Mouse (Mus musculus) heart, embryonic 12.5 days (tissue): Measurements from ENCODE around the gene Cacna2d3. TPM values are rescaled to one million over a fixed set of nuclear protein-coding genes. Genes with fewer than 3 reads are reported as not detected.

Experiments used
- ATAC-seq: fragments of 200-750 bp; cut with Nextera tagmentation; 2 replicates; pipeline ENCODE4 v1.8.0; 2017; ENCODE audit warnings: moderate TSS enrichment, moderate library complexity; ENCODE audit not compliant: insufficient number of reproducible peaks, low FRiP score
- H3K27ac ChIP-seq: fragments of 300-500 bp; sonication (generic); 2 replicates; pipeline ENCODE4 v1.5.1; 2016; ENCODE audit warnings: mild to moderate bottlenecking, moderate library complexity; ENCODE audit not compliant: poor library complexity, severe bottlenecking
- H3K27me3 ChIP-seq: fragments of 300-500 bp; sonication (generic); replicated peaks from 2 replicates; pipeline ENCODE4 v1.6.1; 2016; ENCODE audit warnings: mild to moderate bottlenecking, moderate library complexity
- H3K36me3 ChIP-seq: fragments of 300-500 bp; sonication (generic); 2 replicates; pipeline ENCODE4 v1.6.1; 2016; ENCODE audit warnings: mild to moderate bottlenecking, moderate library complexity
- H3K4me1 ChIP-seq: fragments of 300-500 bp; sonication (generic); replicated peaks from 2 replicates; pipeline ENCODE4 v1.6.1; 2016; ENCODE audit warnings: mild to moderate bottlenecking
- H3K4me2 ChIP-seq: fragments of 300-500 bp; sonication (generic); 2 replicates; pipeline ENCODE4 v1.6.1; 2016; ENCODE audit warnings: mild to moderate bottlenecking, moderate library complexity
- H3K4me3 ChIP-seq: fragments of 300-500 bp; sonication (generic); 2 replicates; pipeline ENCODE4 v1.5.1; 2016; ENCODE audit warnings: mild to moderate bottlenecking
- H3K9ac ChIP-seq: fragments of 300-500 bp; sonication (generic); 2 replicates; pipeline ENCODE4 v1.6.1; 2016; ENCODE audit warnings: mild to moderate bottlenecking, moderate library complexity
- H3K9me3 ChIP-seq: fragments of 300-500 bp; sonication (generic); replicated peaks from 2 replicates; pipeline ENCODE4 v1.6.1; 2016; ENCODE audit warnings: mild to moderate bottlenecking, moderate library complexity
- WGBS: fragments of 180-500 bp; shearing (Covaris S2); methylation state at CpG from one replicate; pipeline ENCODE4 v1.1.7; 2016; 5-methylcytosine and 5-hydroxymethylcytosine counted together
- polyA plus RNA-seq: library from polyadenylated mRNA; unstranded; fragments of >200 nt; fragmentation: Nextera tagmentation; extraction: Ambion mirVana; gene quantifications from 2 replicates; pipeline ENCODE4 v1.2.1, GENCODE M21; 2016

The Cacna2d3 gene
- polyA plus RNA-seq, 1 experiment from 2014 or later = 1.3 TPM

DNA sequence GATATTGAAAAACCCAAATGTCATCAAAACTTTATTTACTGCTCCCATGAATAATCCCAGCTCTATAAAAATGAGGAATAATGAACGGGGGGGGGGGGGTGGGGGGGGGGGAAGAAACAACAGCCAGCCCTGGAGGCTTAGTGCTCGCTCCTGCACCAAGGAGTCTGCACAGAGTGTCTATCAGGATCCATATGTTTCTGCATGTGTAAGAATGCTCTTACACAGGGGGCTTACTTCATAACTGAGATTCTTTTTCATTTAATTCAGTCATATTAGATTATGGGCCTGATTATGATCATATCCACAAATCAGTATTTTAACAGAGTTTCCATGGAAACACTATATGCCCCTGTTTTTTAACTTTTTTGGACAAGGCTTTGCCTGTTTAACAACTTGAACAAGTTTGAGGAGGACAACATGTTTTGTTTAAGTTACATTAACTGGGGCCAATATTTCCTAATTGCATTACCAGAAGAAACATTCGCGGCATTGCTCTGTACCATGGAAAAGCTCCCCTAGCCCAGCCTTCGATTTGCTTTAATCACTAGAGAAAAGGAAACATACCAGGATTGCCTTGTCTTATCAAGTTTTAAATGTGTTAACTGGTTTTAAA is 716.3 kb downstream of the Cacna2d3 start:
- H3K4me2 ChIP-seq = no peak overlapping the region
- H3K36me3 ChIP-seq = no peaks in the 10 kb centered on the region
- H3K27me3 ChIP-seq = no peaks in the 10 kb centered on the region
- H3K9ac ChIP-seq = no peak overlapping the region
- WGBS = 78% methylated on average over 5 of the region's 5 CpGs
- ATAC-seq = no peak
- no peak overlapping the region for H3K27ac ChIP-seq
- no peaks in the 10 kb centered on the region for H3K9me3 ChIP-seq
- peaks cover 3% of the 10 kb centered on the region for H3K4me1 ChIP-seq
- H3K4me3 ChIP-seq = no peak overlapping the region

DNA sequence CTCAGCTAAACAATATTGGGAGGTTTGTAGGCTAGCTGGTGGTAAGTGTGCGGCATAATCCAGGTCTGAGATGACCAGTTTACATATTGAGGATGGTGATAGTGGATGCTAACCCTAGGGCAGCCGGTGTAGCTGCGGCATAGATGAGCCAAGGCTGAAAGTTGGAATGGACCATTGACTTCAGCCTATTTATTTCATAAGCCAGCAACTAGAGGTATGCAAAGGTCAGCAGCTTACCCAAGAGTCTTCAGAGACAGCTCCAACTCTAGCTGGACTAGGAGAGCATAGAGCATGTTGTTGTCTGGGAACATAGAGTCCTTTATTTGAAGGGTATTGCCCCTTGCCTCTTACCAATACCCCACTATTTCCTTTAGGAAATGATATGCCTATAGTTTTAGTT is 725.1 kb downstream of the Cacna2d3 start:
- Histone ChIP-seq H3K9me3 (no peaks in the 10 kb centered on the region), H3K9ac (no peak overlapping the region), H3K27me3 (no peaks in the 10 kb centered on the region), H3K4me2 (no peak overlapping the region), H3K4me3 (no peak overlapping the region), H3K27ac (no peak overlapping the region), H3K36me3 (no peaks in the 10 kb centered on the region), H3K4me1 (no peaks in the 10 kb centered on the region)
- WGBS = 93% methylated on average over 3 of the region's 3 CpGs
- ATAC-seq = no peak

DNA sequence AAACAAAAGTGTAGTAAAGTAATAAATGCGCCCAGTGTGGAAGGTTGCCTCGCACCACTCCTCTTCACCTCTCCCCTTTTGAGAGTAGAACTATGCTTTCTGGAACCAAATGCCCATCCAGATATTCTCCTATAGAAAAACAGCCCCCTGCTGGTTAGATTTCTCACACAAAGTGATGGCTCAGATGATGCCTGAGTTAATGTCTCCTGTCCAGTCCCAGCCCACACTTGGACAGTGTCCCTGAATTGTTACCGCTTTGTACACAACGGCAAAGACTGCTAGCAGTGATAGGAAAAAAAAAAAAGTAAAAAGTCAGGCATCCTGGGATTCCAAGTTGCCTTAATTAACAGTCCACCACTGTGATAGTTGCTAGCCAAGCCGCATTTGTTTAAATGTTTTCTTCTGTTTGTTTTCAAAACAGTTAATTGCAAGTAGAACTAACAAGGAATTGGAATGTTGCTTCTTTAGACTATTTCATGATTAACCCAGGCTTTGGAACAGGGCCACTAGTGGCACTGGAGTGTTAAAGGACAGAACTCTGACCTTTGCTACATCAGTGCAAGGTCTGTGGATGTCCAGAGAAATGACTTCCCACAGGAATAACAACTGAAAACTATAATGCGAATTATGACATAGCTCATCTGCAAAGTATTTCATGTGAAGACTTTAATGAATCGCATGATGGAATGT is 733.3 kb downstream of the Cacna2d3 start:
- no peak overlapping the region for H3K9ac ChIP-seq
- WGBS = 88% methylated on average over 7 of the region's 7 CpGs
- no peaks in the 10 kb centered on the region for H3K27me3 ChIP-seq
- H3K4me1 ChIP-seq = no peaks in the 10 kb centered on the region
- H3K4me3 ChIP-seq = no peak overlapping the region
- H3K4me2 ChIP-seq = no peak overlapping the region
- no peaks in the 10 kb centered on the region for H3K36me3 ChIP-seq
- H3K9me3 ChIP-seq = no peaks in the 10 kb centered on the region
- H3K27ac ChIP-seq = no peak overlapping the region
- ATAC-seq = no peak

DNA sequence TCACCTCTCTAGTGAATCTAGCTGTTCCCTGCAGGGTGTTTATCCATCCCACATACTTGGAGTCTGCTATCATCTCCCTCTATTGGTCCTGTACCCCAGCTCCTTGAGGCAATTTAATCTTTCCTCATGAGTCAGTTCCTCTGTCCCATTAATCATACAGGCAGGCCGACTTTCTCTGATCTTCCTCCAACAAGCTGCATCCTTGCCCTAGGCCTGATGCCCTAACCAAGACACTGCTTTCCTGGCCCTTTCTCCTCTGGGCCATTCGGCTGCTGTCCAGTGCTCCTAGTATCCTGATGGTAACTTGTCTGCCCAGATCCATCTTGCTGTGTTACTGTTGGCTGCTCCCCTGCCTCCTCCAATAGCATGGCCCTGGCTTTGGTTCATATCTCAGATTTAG is 737.4 kb downstream of the Cacna2d3 start:
- WGBS = 66% methylated on average over 2 of the region's 2 CpGs
- H3K27ac ChIP-seq = no peak overlapping the region
- H3K4me2 ChIP-seq = no peak overlapping the region
- H3K4me3 ChIP-seq = no peak overlapping the region
- H3K36me3 ChIP-seq = no peaks in the 10 kb centered on the region
- H3K4me1 ChIP-seq = no peaks in the 10 kb centered on the region; the same call in 1 of the 2 replicates
- no peak overlapping the region for H3K9ac ChIP-seq
- H3K27me3 ChIP-seq = no peaks in the 10 kb centered on the region
- no peak for ATAC-seq
- no peaks in the 10 kb centered on the region for H3K9me3 ChIP-seq

DNA sequence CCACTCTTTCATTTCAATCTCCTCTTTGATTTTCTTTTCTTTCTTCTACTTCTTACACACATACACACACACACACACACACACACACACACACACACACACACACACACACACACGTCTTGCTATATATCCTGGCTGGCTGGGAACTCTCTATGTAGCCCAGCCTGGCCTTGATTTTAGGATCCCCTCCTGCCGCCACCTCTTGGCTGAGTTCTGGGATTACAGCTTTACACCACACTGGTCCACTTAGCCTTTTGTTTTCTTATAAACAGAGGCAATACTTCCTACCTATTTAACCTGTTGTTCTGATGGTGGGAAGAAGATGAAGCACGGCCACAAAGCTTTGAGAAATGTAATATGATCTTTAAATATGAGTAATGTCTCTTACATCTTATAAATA is 741.2 kb downstream of the Cacna2d3 start:
- Histone ChIP-seq H3K36me3 (no peaks in the 10 kb centered on the region), H3K9ac (no peak overlapping the region), H3K27ac (no peak overlapping the region), H3K4me1 (peaks cover 11% of the 10 kb centered on the region), H3K9me3 (no peaks in the 10 kb centered on the region), H3K4me2 (no peak overlapping the region), H3K4me3 (no peak overlapping the region), H3K27me3 (no peaks in the 10 kb centered on the region)
- ATAC-seq = no peak
- 48% methylated on average over 3 of the region's 3 CpGs for WGBS

DNA sequence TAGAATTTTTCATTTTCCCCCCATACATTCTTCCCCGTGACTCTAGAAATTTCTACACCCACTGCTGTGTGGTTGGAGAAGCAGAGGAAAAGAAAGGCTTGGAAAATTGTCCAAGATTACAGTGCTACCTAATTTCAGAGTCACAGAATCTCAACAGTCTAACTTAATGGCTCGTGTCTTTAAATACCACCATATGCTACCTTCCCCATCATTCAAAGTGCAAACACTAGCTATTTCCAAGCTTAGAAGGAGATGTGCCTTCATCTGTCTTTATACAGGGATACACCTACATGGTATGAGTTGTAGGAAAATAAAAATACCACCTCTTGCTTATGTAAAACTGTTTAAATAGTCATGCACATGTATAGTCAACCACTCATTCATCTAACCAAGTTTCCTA is 742.4 kb downstream of the Cacna2d3 start:
- Histone ChIP-seq H3K4me3 (no peak overlapping the region), H3K9ac (no peak overlapping the region), H3K4me2 (no peak overlapping the region), H3K9me3 (no peaks in the 10 kb centered on the region), H3K36me3 (no peaks in the 10 kb centered on the region), H3K27me3 (no peaks in the 10 kb centered on the region), H3K4me1 (peaks cover 11% of the 10 kb centered on the region), H3K27ac (no peak overlapping the region)
- ATAC-seq = no peak
- 81% methylated on average over 2 of the region's 2 CpGs for WGBS

DNA sequence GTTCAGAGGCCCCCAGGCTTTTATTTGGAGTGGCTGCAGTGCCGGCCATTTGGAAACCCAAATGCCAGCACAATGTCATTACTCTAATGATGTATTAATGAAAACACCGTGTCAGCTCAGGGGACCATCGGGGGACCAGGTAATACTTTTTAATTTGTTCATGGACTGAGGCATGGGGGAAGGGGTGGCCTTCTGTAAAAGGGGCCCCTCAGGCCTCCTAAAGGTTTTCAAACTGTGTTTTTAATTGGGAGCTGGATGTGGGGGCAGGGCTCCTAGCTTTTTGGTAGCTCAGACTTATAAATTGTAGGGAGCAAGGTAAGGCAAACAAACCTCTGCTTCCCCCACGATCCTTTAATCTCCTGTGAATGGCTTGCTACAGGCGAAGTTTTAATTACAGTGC is 749.0 kb downstream of the Cacna2d3 start:
- no peak for ATAC-seq
- 0 out of 2 replicates have a peak, but pooled peaks cover 3% of the 10 kb centered on the region for H3K27me3 ChIP-seq
- no peaks in the 10 kb centered on the region for H3K9me3 ChIP-seq
- H3K36me3 ChIP-seq = no peaks in the 10 kb centered on the region
- no peak overlapping the region for H3K27ac ChIP-seq
- H3K4me2 ChIP-seq = no peak overlapping the region
- peaks cover 5% of the 10 kb centered on the region; the same call in 1 of the 2 replicates for H3K4me1 ChIP-seq
- no peak overlapping the region for H3K4me3 ChIP-seq
- no peak overlapping the region for H3K9ac ChIP-seq
- 64% methylated on average over 5 of the region's 5 CpGs for WGBS

DNA sequence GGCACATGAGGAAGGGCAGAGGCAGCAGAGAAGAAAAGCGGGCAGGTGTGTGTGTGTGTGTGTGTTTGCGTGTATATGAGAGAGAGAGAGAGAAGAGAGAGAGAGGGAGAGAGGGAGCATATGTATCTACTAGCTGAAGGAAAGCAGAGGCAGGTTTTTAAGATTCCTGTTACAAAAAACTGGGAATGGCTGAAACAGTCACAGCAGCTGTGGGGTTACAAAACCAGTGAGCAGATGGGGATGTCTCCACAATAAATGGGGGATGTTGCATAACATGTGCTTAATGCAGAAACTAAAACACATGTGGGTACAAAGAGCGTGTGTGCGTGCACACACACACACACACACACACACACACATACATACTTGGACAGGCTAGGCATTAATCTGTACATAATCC is 752.4 kb downstream of the Cacna2d3 start:
- WGBS = 85% methylated on average over 4 of the region's 4 CpGs
- ATAC-seq = no peak

DNA sequence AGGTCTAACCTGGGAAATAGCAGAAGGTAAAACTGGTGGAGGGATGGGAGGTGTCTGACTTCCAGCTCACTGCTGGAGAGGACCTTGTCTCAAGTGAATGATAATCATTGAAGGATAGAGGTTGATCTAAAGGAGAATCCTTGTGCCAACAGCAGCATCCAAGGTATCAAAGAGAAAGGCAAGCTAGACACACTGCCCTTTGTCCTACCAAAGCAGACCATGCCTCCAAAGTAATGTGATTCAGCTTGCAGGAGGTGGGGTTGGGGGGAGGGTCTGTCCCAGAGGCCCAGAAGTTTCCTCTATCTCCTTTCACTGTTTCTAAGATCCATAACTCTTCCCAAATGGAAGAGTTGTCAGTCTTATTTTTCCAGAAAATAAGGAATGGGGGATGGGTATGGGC is 754.8 kb downstream of the Cacna2d3 start:
- H3K4me3 ChIP-seq = no peak overlapping the region
- H3K9ac ChIP-seq = no peak overlapping the region
- peaks cover 6% of the 10 kb centered on the region for H3K4me1 ChIP-seq
- H3K36me3 ChIP-seq = no peaks in the 10 kb centered on the region
- no peaks in the 10 kb centered on the region for H3K9me3 ChIP-seq
- ATAC-seq = no peak
- no peak overlapping the region for H3K4me2 ChIP-seq
- no peak overlapping the region for H3K27ac ChIP-seq
- H3K27me3 ChIP-seq = no peaks in the 10 kb centered on the region

More for the DNA sequence above, 752.4 kb downstream of the Cacna2d3 start:
- Histone ChIP-seq H3K27me3 (0 out of 2 replicates have a peak, but pooled peaks cover 3% of the 10 kb centered on the region), H3K36me3 (no peaks in the 10 kb centered on the region), H3K4me3 (no peak overlapping the region), H3K27ac (no peak overlapping the region), H3K9ac (no peak overlapping the region), H3K9me3 (no peaks in the 10 kb centered on the region), H3K4me2 (no peak overlapping the region), H3K4me1 (peaks cover 6% of the 10 kb centered on the region)

DNA sequence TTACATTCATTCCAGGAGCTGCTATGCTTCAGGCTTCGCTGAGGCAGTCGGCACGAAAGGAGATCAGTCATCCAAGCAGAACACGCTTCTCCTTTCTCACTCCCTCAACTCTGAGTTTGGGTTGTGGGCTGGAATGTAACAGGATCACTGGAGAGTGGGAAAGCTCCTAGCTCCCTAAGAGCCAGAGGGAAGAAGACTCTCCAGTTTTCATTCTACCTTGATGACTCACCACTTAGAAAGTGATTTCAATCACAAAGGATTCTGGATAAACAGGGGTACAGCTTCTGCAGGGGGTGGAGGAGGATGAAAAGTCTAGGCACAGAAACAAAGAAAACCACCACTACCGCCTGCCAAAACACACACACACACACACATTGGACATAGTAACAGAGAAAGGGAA is 760.3 kb downstream of the Cacna2d3 start:
- Histone ChIP-seq H3K27me3 (no peaks in the 10 kb centered on the region), H3K4me2 (no peak overlapping the region), H3K4me1 (peaks cover 18% of the 10 kb centered on the region), H3K4me3 (no peak overlapping the region), H3K27ac (no peak overlapping the region), H3K36me3 (no peaks in the 10 kb centered on the region), H3K9ac (no peak overlapping the region), H3K9me3 (no peaks in the 10 kb centered on the region)
- no peak for ATAC-seq
- WGBS = 76% methylated on average over 5 of the region's 5 CpGs

DNA sequence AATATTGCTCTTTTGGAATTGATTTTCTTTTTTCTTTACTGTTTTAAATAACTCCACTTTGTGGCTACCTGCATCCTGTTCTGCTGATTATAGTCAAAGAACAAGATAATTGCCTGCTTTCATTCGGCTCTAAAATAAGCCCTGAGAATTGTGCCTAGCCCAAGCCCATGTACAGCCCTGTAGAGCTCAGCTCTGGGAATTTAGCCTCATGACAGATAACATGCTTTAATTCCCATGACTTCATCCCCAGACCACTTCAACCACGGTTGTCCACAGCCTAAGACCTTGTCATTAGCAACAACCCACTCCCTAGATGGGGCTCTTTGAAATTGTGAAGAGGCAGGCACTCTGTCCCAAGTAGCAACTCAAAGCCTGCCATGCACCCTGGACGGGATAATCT is 762.6 kb downstream of the Cacna2d3 start:
- no peak overlapping the region for H3K4me3 ChIP-seq
- H3K27ac ChIP-seq = peak overlapping the region; percentile 70; the same call in 1 of the 2 replicates
- H3K27me3 ChIP-seq = peaks cover 5% of the 10 kb centered on the region; the same call in 1 of the 2 replicates
- H3K9ac ChIP-seq = no peak overlapping the region
- no peaks in the 10 kb centered on the region for H3K36me3 ChIP-seq
- H3K4me1 ChIP-seq = peaks cover 20% of the 10 kb centered on the region
- ATAC-seq = peak; percentile 63; the same call in 1 of the 2 replicates
- no peak overlapping the region for H3K4me2 ChIP-seq
- no peaks in the 10 kb centered on the region for H3K9me3 ChIP-seq
- 21% methylated on average over 3 of the region's 3 CpGs for WGBS
